Mouse (Mus musculus) right cerebral cortex, postnatal 4 days (tissue): ENCODE data around the gene Wdr1.
"Not testable (repeated sequence)": the region's sequence is repeated elsewhere in the genome, so short reads cannot be mapped to it uniquely, and the experiment has no call there.

Experiments
- DNase-seq: peaks from one replicate; pipeline ENCODE4 v3.0.0-alpha.2; 2022

Wdr1 gene

DNA sequence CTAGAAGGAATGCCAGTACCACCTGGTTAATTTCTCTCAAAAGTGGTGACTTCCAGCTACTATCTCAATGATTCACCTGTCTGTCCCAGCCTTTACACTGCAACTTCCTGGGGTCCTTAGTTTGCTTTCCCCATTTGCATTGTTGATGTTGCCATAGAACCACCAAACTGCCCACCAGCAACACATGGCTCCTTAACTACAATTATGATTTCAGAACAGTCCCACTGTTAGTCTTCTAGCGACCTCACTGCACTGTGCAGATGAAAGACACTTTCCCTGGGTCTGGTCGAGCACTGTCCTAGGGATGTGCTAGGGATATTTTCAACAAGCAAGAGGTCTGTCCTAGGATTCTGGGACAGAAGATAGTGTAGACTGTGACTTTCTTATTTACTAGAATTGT, at the start of gene Wdr1:
TSS of gene Wdr1 (minus strand) at position 101 of the 400 bp plus-strand sequence.
- no peak for DNase-seq

DNA sequence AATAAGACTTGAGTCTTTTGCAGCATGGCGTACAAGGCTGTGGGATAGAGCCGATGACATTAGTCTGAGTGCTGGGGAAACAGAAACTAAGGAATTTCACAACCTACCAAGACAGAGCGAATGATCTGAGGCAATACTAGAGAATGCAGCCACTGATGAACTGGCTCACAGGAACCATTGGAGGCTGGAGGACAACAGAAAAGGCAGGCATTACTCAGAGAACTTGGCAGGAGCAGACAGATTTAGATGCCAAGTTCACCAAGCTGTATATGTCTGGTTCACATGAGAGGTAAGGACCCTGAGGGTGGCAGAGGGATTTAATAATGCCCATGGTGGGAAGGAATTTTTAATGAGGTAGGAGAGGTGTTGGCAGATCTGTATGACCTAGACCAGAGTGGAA, 48.1 kb upstream of the Wdr1 start:
- no peak for DNase-seq

DNA sequence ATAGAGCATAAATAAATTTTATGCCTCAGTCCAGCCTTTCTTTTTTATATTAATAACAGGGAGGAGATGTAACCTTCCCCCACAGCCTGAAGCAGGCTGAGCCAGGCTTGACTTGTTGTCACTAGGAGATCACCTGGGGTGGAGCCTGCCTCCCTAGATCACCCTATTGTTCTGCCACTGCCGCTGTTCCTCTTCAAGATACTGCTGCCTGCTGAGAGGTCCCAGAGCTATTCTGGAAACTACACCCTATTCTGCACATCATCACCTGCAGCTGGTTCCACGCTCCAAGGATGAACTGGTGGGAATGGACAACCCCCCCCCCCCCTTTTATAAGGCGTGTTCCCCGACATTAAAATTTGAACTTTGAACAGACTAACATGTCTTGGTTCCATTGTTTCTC, 45.2 kb upstream of the Wdr1 start:
- not testable (repeated sequence) for DNase-seq

DNA sequence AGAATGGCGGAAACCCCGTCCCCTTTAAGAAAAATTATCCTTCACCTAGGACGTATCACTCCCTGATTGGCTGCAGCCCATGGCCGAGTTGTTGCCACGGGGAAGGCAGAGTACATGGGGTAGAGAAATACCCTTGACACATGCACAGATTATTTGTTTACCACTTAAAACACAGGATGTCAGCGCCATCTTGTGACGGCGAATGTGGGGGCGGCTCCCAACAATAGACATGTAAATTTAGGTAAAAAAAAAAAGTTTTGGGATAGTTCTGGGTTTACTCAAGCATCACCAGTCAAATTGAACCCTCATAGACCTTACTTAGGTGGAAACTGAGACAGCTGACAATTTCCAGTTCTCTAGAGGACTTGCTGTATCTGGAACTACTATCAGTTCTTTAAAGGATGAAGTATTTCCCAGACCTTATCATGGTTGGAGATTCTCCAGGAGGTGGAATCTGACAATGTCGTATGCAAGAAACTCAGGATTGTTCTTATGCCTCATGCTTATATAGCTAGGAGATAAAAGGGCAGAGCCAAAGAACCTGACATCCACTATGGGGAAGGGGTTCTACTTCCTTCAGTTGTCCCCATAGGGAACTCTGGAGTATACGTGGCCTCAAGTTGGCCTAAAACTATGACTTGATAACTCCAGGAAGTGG, 35.8 kb upstream of the Wdr1 start:
- no peak for DNase-seq

DNA sequence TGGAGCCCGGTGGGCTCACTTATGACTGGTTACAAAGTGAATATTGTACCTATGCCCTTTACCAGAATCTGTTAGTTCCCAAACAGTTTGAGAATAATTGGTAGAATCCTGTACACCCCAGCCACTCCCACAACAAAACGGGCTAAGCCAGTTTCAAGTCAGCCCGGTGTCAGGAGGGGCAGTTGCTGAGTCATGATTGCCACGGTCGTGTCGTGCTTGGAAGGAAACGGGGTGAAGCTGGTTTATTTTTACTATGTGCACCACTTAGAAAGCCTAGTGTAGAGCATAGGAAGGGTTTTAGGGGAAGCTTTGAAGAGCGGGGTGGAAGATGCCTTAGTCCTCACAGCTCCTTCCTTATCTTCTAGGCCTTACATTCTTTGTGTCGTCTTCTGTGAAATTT, 25.9 kb upstream of the Wdr1 start:
- no peak for DNase-seq

DNA sequence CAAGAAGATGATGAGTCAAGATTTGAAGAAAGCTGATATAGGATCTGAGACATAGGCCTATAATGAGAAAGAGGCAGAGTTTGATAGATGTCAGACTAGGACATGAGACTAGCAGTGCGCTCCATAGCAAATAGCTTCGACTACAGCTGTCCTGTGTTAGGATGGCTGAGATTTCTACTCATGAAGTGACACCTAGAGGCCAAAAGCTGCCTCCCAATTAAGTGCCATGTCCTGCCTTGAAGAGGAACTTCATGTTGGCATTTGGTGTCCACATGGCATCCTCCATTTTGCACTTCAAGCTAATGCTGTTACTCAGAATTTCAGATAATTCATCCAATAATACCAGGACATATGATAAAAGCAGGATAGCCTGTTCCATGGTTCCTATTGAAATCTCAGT, 22.4 kb upstream of the Wdr1 start:
- no peak for DNase-seq

DNA sequence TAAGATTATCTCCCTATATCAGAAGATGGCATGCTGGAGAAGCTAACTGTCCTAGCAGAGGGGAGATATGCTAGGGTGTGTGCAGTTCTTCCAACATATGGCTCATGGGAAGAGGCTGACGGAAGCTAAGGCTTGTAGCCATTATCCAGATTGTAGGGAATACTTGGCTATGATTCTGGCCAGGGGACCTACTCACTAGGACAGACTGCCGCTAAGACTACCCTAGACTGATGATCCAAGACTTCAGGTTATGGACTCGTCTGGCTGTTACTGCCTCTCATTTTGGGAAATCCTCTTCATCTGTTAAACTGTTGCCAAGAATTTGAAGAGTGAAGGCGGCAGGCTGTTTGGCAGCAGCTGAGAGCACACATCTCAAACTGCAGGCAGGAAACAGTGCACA, 20.0 kb upstream of the Wdr1 start:
- no peak for DNase-seq

DNA sequence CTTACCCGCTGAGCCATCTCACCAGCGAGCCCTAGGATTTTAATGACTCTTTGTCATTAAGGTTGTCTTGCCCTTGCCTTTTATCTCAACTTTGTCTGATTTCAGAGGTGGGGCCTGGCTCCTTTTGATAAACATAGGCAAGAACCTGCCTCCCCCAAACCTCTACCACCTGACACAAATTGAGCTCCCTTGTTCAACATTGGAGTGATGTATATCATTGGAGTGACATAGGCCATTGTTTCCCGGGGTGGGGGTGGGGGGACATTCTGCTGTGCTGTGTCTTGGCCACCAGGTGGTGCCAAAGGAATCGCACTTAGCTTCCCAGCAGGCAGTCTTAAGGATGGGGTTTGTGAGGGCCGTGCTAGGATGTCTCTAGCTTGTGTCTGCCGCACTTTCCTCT, 17.7 kb upstream of the Wdr1 start:
- peak; percentile 39 for DNase-seq

DNA sequence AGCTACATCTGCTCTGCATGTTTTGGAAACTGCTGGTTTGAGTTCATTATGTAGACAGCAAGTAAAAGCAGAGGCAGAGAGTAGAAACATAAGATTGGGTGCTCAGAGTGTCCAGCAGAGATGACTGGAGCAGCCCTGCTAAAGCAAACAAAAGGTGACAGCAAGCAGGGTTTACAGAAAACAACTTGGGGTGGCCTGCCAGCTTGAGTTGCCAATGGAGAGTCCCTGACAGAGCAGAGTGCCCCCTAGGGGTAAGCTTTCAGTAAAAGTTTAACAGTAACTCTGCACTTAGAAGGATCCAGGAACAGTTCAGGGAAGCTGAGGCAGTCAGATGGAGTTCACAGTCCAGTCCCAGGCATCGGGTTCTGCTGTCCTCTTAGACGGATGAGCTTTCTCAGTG, 7.9 kb upstream of the Wdr1 start:
- no peak for DNase-seq

DNA sequence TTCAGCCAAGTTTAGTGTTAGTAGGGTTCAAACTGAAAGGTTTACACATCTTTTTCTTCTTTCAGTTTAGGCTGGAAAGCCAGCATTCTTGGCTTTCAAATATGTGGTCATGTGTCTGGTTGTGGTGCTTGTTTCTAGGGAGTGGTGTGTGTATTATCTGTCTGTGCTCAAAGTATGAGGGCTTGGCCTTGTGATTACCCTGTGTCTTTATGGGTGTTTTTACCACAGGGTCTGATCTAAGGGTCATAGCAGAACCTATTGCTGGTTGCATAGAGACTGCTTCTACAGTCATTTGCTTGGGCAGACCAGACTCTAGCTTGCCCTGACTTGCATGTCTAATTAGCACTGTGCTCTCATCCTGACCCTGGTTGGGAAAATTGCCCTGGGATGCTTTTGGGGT, 5.6 kb upstream of the Wdr1 start:
- DNase-seq, result no peak

DNA sequence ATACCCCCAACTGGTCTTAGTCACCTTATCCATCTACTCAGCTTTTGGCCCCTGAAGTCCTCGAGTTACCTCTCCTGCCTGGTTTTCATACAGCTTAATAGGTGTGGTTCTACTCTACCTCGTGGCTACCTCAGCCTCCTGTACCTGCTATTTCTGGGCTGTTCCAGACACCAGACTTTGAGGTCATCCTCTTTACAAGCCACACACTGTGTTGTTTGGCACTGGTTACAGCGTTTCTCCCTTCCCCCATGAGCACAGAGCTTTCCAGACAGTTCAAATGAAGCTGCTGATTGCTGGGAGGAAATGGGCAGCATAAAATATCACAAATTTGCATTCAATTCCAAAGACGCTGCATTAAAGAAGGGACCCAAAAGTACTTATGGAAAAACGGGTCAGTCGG, 1.8 kb upstream of the Wdr1 start:
- no peak for DNase-seq

DNA sequence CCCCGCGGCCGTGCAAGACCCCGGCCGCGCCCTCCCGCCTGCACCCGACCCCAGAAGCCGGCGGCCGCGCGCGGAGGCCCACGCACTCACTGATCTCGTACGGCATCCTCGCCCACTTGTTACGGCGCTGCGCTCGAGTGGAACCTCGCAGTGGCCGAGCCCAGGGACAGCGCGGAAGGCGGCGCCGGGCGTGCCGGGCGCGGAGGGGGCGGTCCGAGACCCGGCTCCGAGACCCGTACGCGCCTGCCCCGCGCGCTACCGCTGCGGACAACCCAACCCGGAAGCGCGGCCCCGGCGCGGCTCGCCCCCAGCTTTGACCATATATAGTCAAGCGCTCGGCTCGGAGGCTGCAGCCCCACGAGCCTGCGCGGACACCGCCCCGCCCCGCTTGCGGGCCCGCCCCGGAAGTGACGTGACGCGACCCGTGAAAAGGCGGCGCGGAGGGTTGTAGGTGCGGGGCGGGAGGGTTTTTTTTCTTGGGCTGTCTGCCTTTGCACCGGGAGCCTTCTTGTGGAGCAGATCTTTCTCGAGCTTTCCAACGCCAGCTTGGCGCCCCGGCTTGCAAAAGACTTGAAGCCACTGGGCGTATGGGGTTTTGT, 1.5 kb downstream of the Wdr1 start:
- peak; percentile 97 for DNase-seq

DNA sequence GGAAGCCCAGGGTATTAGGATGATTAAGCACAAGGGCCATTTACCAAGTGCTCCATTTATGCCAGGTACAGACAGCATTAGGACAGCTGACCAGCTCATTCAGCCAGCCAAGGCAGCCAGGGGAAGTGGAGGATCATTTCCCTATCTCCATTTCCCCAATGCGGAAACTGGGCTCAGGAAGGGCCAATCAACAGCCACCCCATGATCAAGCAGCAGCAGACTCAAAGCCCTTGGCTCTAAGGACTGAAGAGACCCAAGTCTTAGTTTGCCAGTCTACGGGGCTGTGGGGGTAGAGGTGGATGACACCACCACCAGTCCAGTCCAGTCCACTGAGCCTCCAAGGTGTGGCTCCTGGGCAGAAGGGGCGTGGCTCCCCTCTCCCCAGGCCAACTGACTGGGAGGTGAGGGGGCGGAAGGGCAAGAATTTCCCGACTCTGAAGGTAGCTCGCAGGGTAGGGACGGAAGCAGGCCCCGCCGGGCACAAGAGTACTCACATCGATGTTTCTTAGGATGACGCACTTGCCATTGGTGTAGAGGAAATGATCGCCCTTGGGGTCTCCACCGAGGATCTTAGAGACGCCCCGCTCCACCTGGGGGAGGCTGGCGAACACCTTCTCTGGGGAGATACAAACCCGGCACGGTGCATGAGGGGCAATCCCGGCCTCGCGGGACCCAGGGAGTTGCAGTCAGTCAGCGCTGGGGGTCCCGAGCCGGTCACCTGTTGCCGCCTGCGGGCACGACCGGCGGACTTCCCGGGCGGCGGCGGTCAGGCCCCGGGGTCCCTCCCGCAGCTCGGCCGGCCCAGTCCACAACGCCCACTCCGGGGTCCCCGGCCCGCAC, 2.2 kb downstream of the Wdr1 start:
- peak; percentile 42 for DNase-seq

DNA sequence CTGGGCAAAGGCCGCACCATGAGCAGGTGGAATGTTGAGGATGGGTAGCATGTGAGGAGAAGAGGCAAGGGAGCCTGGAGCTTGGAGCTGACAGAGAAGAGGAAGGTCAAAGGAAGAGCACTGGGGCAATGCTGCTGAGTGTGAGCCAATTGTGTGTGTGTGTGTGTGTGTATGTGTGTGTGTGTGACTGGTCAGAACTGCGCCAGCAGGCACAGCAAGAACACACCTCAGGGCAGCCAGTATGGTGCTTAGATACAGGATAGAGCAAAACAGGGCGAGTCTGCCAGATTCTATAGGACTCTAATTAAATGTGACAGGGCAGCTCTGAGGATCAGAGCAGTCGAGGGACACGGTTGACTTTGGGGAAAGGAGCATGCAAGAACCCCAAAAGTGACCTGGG, 4.2 kb downstream of the Wdr1 start:
- no peak for DNase-seq

DNA sequence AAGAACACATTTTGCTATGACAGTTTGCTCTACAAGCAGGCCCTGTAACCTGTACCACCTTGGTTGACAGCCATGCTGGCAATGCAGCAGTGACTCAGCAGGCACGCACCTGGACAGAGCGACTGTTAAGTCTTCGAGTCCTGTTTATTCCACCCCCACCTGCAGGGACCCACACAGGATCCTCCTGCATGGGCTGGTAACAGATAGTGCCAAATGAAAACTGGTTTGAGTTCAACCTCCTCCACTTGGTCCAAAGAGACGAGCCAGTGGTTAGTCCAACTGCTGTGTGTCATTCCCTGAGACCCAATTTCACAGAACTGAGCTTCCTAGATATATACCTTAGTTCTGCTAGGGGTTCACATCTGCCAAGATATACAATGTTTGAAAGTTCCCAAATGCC, 5.2 kb downstream of the Wdr1 start:
- DNase-seq, result no peak

DNA sequence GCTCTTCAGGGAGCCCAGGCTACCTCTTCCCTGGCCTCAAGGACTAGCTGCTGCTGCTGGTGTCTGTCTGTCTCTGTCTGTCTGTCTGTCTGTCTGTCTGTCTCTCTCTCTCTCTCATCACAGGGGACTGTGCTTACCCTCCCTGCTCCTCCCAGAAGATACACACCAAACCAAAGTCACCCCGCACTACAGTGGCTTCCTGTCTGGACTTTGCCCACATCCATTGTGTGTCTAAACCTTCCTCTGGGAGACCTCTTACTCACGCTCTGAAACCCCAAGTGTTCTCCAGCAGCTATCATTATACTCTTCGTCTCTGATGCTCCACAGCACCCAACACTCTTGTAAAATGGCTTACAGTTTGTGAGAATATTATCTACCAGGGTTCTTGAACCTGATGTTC, 6.6 kb downstream of the Wdr1 start:
- no peak for DNase-seq

DNA sequence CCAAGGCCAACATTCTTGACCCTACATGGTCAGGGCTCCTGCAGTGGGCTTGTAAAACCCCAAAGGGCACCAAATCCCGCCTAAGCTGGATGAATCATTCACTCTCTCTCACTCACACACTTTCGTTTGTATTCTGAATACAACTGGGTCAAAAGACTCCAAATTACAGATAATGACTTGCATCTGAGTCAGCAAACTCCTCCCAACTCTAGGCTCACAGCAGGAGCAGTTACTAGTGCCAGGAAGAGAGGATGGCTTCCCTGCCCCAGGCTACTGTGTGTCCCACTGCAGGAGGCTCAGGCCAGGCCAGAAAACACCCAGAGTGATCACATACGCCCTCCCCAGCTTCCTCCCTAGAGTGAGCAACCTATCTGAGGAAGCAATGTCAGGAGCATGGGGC, 9.1 kb downstream of the Wdr1 start:
- DNase-seq, result no peak

DNA sequence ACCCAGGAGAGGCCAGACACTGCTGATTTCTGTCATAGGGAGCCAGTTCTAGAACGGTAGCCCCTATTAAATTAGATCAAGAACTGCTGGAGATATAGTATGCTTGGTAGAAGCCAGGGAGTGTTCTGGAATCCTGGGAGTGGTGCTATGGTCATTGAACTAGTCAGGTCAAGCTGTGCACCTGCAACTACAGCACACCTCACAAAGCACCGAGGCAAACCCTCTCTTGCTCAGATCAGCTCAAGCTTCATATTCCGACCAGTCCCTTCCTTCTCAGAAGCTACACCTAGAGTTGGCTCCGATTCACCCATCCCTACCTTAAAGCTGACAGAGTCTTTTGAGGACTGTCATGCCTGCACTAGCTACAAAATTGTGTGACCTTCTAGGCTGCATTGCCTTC, 9.5 kb downstream of the Wdr1 start:
- DNase-seq, result no peak

DNA sequence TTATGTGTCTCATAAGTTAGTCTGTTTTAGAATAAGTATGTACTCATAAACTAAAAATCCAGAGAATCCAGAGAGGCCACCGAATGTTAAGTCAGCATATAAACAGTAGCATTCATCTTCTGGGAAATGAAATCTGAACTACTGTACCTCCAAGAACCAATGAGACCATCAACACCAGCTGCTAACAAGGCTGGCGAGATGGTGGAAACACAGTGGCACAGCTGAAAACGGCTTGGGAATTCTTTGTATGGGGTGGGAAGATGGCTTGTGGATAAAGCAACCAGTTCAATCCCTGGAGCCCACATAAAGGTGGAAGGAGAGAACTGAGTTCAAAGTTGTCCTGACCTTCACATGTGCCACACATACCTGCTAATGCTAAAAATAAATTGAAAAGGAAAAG, 10.4 kb downstream of the Wdr1 start:
- no peak for DNase-seq

DNA sequence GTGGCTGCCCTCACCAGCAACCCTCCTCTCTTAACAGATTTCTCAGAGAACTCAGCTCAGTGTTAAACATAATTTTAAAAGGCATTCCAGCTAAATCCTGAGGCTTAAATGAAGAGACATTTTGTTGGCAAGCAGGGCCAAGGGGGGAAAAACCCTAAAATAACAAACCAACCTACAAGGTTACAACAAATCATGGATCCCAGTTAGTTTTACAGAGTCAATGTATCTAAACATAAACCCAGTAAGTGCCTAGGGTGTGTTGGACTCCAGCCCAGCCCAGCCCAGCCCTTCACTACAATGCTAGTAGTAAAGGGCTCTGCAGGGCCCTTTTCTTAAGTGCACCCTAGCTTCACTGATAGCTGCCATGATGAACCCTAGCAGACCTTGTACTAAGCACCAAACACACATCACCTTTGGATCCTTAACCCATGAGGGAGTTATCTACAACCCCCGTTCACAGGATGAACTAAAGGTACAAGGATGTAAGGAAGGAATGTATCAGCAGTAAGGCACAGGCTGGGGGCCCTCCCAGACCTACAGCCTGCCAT, 12.7 kb downstream of the Wdr1 start:
- no peak for DNase-seq

DNA sequence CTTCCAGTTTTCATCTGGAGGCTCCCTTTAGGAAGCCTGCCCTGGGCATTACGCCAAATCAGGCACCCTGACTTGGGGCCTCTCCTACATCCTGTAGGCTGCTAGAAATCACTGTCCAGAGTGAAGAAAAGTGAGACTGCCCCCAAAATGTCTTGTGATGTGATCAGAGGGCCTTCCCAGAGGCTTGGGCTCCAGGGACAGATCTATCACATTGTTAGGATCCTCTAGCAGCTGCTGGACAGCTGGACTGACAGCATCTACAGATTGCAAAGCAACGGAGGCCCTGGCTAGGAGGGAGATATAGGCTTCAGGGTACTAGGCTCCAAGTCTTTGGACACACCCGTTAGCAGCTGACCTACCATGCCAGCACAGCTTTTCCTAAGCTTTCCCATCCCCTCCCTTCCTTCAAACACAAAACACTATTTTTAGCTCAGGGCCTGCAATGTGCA, 13.5 kb downstream of the Wdr1 start:
- no peak for DNase-seq

DNA sequence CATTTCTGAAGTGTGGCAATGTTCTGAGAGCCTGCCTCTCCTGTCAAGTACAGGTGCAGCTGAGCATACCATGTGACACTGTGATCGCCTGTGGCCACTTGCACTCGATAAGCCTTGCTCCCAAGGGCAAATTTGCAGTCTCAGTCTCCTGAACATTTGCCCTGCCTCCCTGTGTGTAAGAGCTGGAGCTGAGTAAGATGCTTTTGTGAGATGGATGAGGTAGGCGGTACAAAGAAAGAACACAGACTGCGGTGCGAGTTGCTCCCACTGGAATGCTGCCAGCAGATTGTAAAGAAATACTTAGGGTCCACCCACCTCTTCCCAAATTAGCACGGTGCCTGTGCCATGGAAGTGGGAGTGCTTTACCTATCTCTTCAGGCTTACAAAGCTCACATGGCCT, 15.6 kb downstream of the Wdr1 start:
- DNase-seq, result no peak

DNA sequence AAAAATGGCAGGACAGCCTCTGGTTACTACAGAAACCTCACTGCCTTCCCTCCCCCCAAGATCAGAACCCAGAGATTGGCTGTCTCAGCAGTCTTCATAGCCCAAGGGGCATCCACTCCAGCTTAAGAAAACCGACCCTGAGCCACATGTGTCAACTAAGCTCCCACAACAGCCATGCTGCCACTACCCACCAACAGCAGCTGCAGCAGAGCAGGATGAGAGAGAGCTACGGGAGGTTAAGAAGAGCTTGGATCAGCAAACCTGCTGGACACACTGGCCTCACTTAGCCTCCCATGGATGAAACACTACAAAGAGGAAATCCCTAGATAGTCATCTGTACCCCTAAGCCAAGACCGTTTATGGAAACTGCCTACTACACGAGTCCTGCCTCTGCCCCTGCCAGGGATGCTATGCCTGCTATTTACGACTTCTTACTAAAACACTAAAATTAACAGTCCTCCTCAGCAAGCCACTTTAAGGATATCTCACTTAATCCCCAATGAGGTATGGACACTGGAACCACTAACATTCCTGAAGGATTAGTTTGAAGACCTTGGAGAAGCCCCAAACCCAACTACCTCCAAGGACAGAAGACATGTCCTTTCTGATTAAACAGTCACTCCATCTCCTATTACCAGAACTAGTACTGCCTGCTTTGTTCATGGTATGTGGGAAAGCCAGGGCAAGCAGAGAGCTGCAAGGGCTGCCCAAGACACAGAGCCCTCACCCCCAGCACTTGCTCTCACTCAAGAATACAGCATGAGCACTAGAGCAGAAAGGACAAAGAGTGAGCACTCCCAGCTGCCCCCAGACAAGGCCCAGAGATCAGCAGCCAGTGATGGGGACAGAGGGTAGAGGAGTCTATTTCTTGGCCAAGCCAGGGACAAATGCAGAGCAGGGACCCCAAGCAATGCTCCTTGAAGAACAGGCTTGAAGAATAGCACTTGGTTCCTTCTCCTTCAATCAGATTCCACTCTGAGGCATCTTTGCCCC, 18.3 kb downstream of the Wdr1 start:
- DNase-seq, result no peak
